Mouse (Mus musculus): Measurements from ENCODE around the gene Gm35549. TPM values are rescaled to one million over a fixed set of nuclear protein-coding genes. Genes with fewer than 3 reads are reported as not detected.

Gm35549 gene
- polyA plus RNA-seq, 2 experiments, result 0.45 TPM; not detected in 1

- Histone ChIP-seq H3K36me3 (ENCODE audit: control insufficient read depth, insufficient read depth, low read length) (peaks cover 26% of the 10 kb centered on the region), H3K27me3 (ENCODE audit: control insufficient read depth, insufficient read depth, low read length) (no peaks in the 10 kb centered on the region), H3K4me1 (ENCODE audit: control insufficient read depth, insufficient read depth, low read length) (no peaks in the 10 kb centered on the region), H3K9me3 (ENCODE audit: control insufficient read depth, low read length) (peaks cover 7% of the 10 kb centered on the region), H3K4me3 (replicated peaks; ENCODE audit: low read length) (no peak overlapping the region), H3K9ac (ENCODE audit: low read depth, low read length, severe bottlenecking) (no peak overlapping the region), H3K27ac (replicated peaks; ENCODE audit: low read depth, low read length) (no peak overlapping the region), H3K4me2 (replicated peaks; ENCODE audit: low read depth, low read length, severe bottlenecking) (no peak overlapping the region)
- DNase-seq (ENCODE audit: low spot score) (peak; percentile 80), ATAC-seq (ENCODE audit: low FRiP score, low read depth) (no peak)
- no peak for TF ChIP-seq POLR2A (IDR thresholded peaks at IDR 0.05; ENCODE audit: borderline replicate concordance, extremely low read depth, insufficient read depth, insufficient read length)
These were observed 2.3 kb upstream of the Gm35549 start for GRCm38 (mm10) chr9:122846156-122846555.

DNA sequence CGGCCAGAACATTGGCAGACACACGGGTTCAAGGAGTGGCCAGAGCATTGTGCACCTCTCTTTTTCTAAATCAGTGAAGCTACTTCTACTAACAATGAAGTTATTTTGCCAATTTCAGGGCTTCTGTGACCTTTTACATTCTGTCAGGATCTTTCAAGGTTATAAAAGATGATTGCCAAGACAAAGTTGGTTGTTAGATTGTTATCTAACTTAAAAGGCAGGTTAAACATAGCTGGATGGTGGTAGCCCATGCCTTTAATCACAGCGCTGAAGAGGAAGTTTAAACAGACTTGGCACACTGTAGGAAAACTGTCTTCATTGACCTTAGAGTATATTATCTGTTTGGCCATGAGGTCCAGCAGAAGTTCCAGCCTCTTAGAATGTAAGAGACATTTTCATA, 1.8 kb upstream of the Gm35549 start:
- peaks cover 7% of the 10 kb centered on the region for H3K9me3 ChIP-seq (ENCODE audit: control insufficient read depth, low read length)
- DNase-seq (ENCODE audit: low spot score), result no peak
- no peak for TF ChIP-seq POLR2A (IDR thresholded peaks at IDR 0.05; ENCODE audit: borderline replicate concordance, extremely low read depth, insufficient read depth, insufficient read length)
- no peaks in the 10 kb centered on the region for H3K4me1 ChIP-seq (ENCODE audit: control insufficient read depth, insufficient read depth, low read length)
- H3K4me3 ChIP-seq (replicated peaks; ENCODE audit: low read length), result no peak overlapping the region
- H3K9ac ChIP-seq (ENCODE audit: low read depth, low read length, severe bottlenecking), result no peak overlapping the region
- H3K36me3 ChIP-seq (ENCODE audit: control insufficient read depth, insufficient read depth, low read length), result peaks cover 20% of the 10 kb centered on the region
- 78% methylated on average over 3 of the region's 3 CpGs for WGBS
- H3K4me2 ChIP-seq (replicated peaks; ENCODE audit: low read depth, low read length, severe bottlenecking), result no peak overlapping the region
- ATAC-seq (ENCODE audit: low FRiP score, low read depth), result no peak
- H3K27me3 ChIP-seq (ENCODE audit: control insufficient read depth, insufficient read depth, low read length), result no peaks in the 10 kb centered on the region
- no peak overlapping the region for H3K27ac ChIP-seq (replicated peaks; ENCODE audit: low read depth, low read length)

DNA sequence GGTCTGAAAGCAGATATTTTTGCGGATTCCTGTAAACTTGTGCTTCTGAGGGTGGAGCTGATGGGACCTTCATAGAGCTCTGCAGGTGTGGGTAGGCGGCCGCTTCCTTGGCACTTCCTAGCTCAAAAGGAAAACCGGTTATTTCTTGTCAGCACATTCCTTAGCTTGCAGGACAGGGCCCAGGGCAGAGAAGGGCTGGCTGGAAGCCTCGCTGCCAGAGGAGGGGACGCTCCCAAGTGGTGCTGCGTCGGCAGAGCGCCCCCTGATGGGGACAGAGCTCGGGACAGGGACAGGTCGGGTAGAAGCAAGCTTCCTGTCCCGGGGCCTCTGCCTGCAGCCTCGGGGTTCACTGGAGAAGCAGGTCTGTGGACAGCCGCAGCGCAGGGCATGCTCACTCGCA, 6.2 kb downstream of the Gm35549 start:
- H3K4me2 ChIP-seq (replicated peaks; ENCODE audit: low read depth, low read length, severe bottlenecking), result no peak overlapping the region; the same call in 1 of the 2 replicates
- H3K27me3 ChIP-seq (ENCODE audit: control insufficient read depth, insufficient read depth, low read length), result no peaks in the 10 kb centered on the region
- no peak overlapping the region for H3K4me3 ChIP-seq (replicated peaks; ENCODE audit: low read length)
- DNase-seq (ENCODE audit: low spot score) (peak; percentile 22), ATAC-seq (ENCODE audit: low FRiP score, low read depth) (0 out of 2 replicates have a peak, but pooled peaks have one; percentile 13)
- H3K9ac ChIP-seq (ENCODE audit: low read depth, low read length, severe bottlenecking), result no peak overlapping the region
- peaks cover 23% of the 10 kb centered on the region for H3K4me1 ChIP-seq (ENCODE audit: control insufficient read depth, insufficient read depth, low read length)
- 23% methylated on average over 15 of the region's 16 CpGs for WGBS
- TF ChIP-seq POLR2A (IDR thresholded peaks at IDR 0.05; ENCODE audit: borderline replicate concordance, extremely low read depth, insufficient read depth, insufficient read length), result no peak
- peaks cover 11% of the 10 kb centered on the region for H3K36me3 ChIP-seq (ENCODE audit: control insufficient read depth, insufficient read depth, low read length)
- no peaks in the 10 kb centered on the region for H3K9me3 ChIP-seq (ENCODE audit: control insufficient read depth, low read length)
- H3K27ac ChIP-seq (replicated peaks; ENCODE audit: low read depth, low read length), result peak overlapping the region; percentile 79

- Histone ChIP-seq H3K27me3 (ENCODE audit: control insufficient read depth, insufficient read depth, low read length) (no peaks in the 10 kb centered on the region), H3K4me1 (ENCODE audit: control insufficient read depth, insufficient read depth, low read length) (peaks cover 23% of the 10 kb centered on the region), H3K9ac (ENCODE audit: low read depth, low read length, severe bottlenecking) (no peak overlapping the region), H3K4me2 (replicated peaks; ENCODE audit: low read depth, low read length, severe bottlenecking) (peak overlapping the region; percentile 22; the same call in 1 of the 2 replicates), H3K4me3 (replicated peaks; ENCODE audit: low read length) (no peak overlapping the region), H3K9me3 (ENCODE audit: control insufficient read depth, low read length) (no peaks in the 10 kb centered on the region), H3K36me3 (ENCODE audit: control insufficient read depth, insufficient read depth, low read length) (peaks cover 13% of the 10 kb centered on the region), H3K27ac (replicated peaks; ENCODE audit: low read depth, low read length) (peak overlapping the region; percentile 79)
- 65% methylated on average over 4 of the region's 4 CpGs for WGBS
- no peak for TF ChIP-seq POLR2A (IDR thresholded peaks at IDR 0.05; ENCODE audit: borderline replicate concordance, extremely low read depth, insufficient read depth, insufficient read length)
- ATAC-seq (ENCODE audit: low FRiP score, low read depth) (no peak), DNase-seq (ENCODE audit: low spot score) (no peak)
These were observed 6.6 kb downstream of the Gm35549 start for GRCm38 (mm10) chr9:122837216-122837615.

GRCm38 (mm10) chr9:122836790-122837189, 7.0 kb downstream of the Gm35549 start:
- 14% methylated on average over 6 of the region's 6 CpGs for WGBS
- Histone ChIP-seq H3K4me3 (replicated peaks; ENCODE audit: low read length) (no peak overlapping the region), H3K36me3 (ENCODE audit: control insufficient read depth, insufficient read depth, low read length) (peaks cover 14% of the 10 kb centered on the region), H3K27me3 (ENCODE audit: control insufficient read depth, insufficient read depth, low read length) (no peaks in the 10 kb centered on the region), H3K4me2 (replicated peaks; ENCODE audit: low read depth, low read length, severe bottlenecking) (peak overlapping the region; percentile 22; the same call in 1 of the 2 replicates), H3K4me1 (ENCODE audit: control insufficient read depth, insufficient read depth, low read length) (peaks cover 23% of the 10 kb centered on the region), H3K9ac (ENCODE audit: low read depth, low read length, severe bottlenecking) (no peak overlapping the region), H3K27ac (replicated peaks; ENCODE audit: low read depth, low read length) (peak overlapping the region; percentile 79), H3K9me3 (ENCODE audit: control insufficient read depth, low read length) (no peaks in the 10 kb centered on the region)
- TF ChIP-seq POLR2A (IDR thresholded peaks at IDR 0.05; ENCODE audit: borderline replicate concordance, extremely low read depth, insufficient read depth, insufficient read length), result no peak
- ATAC-seq (ENCODE audit: low FRiP score, low read depth) (peak; percentile 87), DNase-seq (ENCODE audit: low spot score) (peak; percentile 92)
